Mouse (Mus musculus): ENCODE results near the gene Sar1a. TPM values are rescaled to one million over a fixed set of nuclear protein-coding genes. Genes with fewer than 3 reads are reported as not detected.
A peak's percentile ranks its signal among the peaks of the same experiment; 100 is the strongest.

The Sar1a gene
- polyA plus RNA-seq (2016; fragmentation: Nextera tagmentation; extraction: Ambion mirVana): 253 and 257 TPM in 2 replicates

- H3K4me1 ChIP-seq: peaks cover 14% of the 10 kb centered on the region
- H3K9ac ChIP-seq: peak within 1 kb of the TSS; percentile 91
- no peaks in the 10 kb centered on the region for H3K27me3 ChIP-seq
- peak within 1 kb of the TSS; percentile 86 for H3K27ac ChIP-seq
- no peaks in the 10 kb centered on the region for H3K9me3 ChIP-seq
- peak; percentile 99 for ATAC-seq (ENCODE audit: insufficient number of reproducible peaks, insufficient read depth, low FRiP score, low TSS enrichment)
- peak within 1 kb of the TSS; percentile 92 for H3K4me2 ChIP-seq (replicated peaks)
- peaks cover 16% of the 10 kb centered on the region for H3K36me3 ChIP-seq
- WGBS: under 1% methylated on average over 53 of the region's 84 CpGs
- peak within 1 kb of the TSS; percentile 82 for H3K4me3 ChIP-seq
These were observed at the start of gene Sar1a for GRCm38 (mm10) chr10:61680015-61680913. Gene Sar1a, plus strand, starts transcription at chr10:61680299.

GRCm38 (mm10) chr10:61632445-61632844 is 47.7 kb upstream of the Sar1a start:
- Histone ChIP-seq H3K4me3 (no peak overlapping the region), H3K9ac (no peak overlapping the region), H3K27me3 (no peaks in the 10 kb centered on the region; the same call in 1 of the 2 replicates), H3K9me3 (no peaks in the 10 kb centered on the region), H3K27ac (no peak overlapping the region), H3K4me2 (replicated peaks) (no peak overlapping the region), H3K4me1 (no peaks in the 10 kb centered on the region), H3K36me3 (no peaks in the 10 kb centered on the region)
- no peak for ATAC-seq (ENCODE audit: insufficient number of reproducible peaks, insufficient read depth, low FRiP score, low TSS enrichment)
- WGBS: 75% methylated on average over 10 of the region's 10 CpGs

GRCm38 (mm10) chr10:61637055-61637454 is 43.0 kb upstream of the Sar1a start:
- no peak overlapping the region for H3K27ac ChIP-seq
- ATAC-seq (ENCODE audit: insufficient number of reproducible peaks, insufficient read depth, low FRiP score, low TSS enrichment): no peak
- no peak overlapping the region for H3K4me2 ChIP-seq (replicated peaks)
- H3K36me3 ChIP-seq: no peaks in the 10 kb centered on the region
- no peak overlapping the region for H3K9ac ChIP-seq
- H3K27me3 ChIP-seq: no peaks in the 10 kb centered on the region
- H3K4me3 ChIP-seq: no peak overlapping the region
- WGBS: 73% methylated on average over 7 of the region's 7 CpGs
- H3K4me1 ChIP-seq: no peaks in the 10 kb centered on the region
- H3K9me3 ChIP-seq: no peaks in the 10 kb centered on the region

GRCm38 (mm10) chr10:61640363-61640762 is 39.7 kb upstream of the Sar1a start:
- Histone ChIP-seq H3K4me1 (no peaks in the 10 kb centered on the region), H3K36me3 (no peaks in the 10 kb centered on the region), H3K4me3 (no peak overlapping the region), H3K27ac (no peak overlapping the region), H3K9me3 (no peaks in the 10 kb centered on the region), H3K9ac (no peak overlapping the region), H3K4me2 (replicated peaks) (no peak overlapping the region), H3K27me3 (no peaks in the 10 kb centered on the region)
- no peak for ATAC-seq (ENCODE audit: insufficient number of reproducible peaks, insufficient read depth, low FRiP score, low TSS enrichment)
- WGBS: 70% methylated on average over 4 of the region's 4 CpGs

- no peak for ATAC-seq (ENCODE audit: insufficient number of reproducible peaks, insufficient read depth, low FRiP score, low TSS enrichment)
- Histone ChIP-seq H3K27me3 (no peaks in the 10 kb centered on the region), H3K9ac (no peak overlapping the region), H3K27ac (no peak overlapping the region), H3K4me2 (replicated peaks) (no peak overlapping the region), H3K4me3 (no peak overlapping the region), H3K4me1 (peaks cover 14% of the 10 kb centered on the region; the same call in 1 of the 2 replicates), H3K36me3 (no peaks in the 10 kb centered on the region), H3K9me3 (no peaks in the 10 kb centered on the region)
- 72% methylated on average over 7 of the region's 7 CpGs for WGBS
These were observed 33.5 kb upstream of the Sar1a start for GRCm38 (mm10) chr10:61646557-61646956.

GRCm38 (mm10) chr10:61647790-61648736 is 32.0 kb upstream of the Sar1a start, which contains the start of gene Ppa1:
Gene Ppa1, plus strand, starts transcription at chr10:61648552.
- Histone ChIP-seq H3K36me3 (peaks cover 7% of the 10 kb centered on the region; the same call in 1 of the 2 replicates), H3K9ac (peak within 1 kb of the TSS; percentile 86), H3K4me2 (replicated peaks) (peak within 1 kb of the TSS; percentile 92), H3K27me3 (no peaks in the 10 kb centered on the region), H3K9me3 (no peaks in the 10 kb centered on the region), H3K4me3 (peak within 1 kb of the TSS; percentile 85), H3K27ac (peak within 1 kb of the TSS; percentile 73), H3K4me1 (peaks cover 14% of the 10 kb centered on the region; the same call in 1 of the 2 replicates)
- 2% methylated on average over 47 of the region's 50 CpGs for WGBS
- ATAC-seq (ENCODE audit: insufficient number of reproducible peaks, insufficient read depth, low FRiP score, low TSS enrichment): peak; percentile 95

- peaks cover 12% of the 10 kb centered on the region; the same call in 1 of the 2 replicates for H3K36me3 ChIP-seq
- H3K27me3 ChIP-seq: no peaks in the 10 kb centered on the region
- peak overlapping the region; percentile 85 for H3K4me3 ChIP-seq
- peak overlapping the region; percentile 92 for H3K4me2 ChIP-seq (replicated peaks)
- peak overlapping the region; percentile 73 for H3K27ac ChIP-seq
- 1% methylated on average over 42 of the region's 49 CpGs for WGBS
- peaks cover 14% of the 10 kb centered on the region; the same call in 1 of the 2 replicates for H3K4me1 ChIP-seq
- ATAC-seq (ENCODE audit: insufficient number of reproducible peaks, insufficient read depth, low FRiP score, low TSS enrichment): peak; percentile 49
- no peaks in the 10 kb centered on the region for H3K9me3 ChIP-seq
- H3K9ac ChIP-seq: peak overlapping the region; percentile 86
These were observed 31.1 kb upstream of the Sar1a start for GRCm38 (mm10) chr10:61648737-61649645.

GRCm38 (mm10) chr10:61654105-61654504 is 26.0 kb upstream of the Sar1a start:
- H3K4me2 ChIP-seq (replicated peaks): no peak overlapping the region
- 90% methylated on average over 4 of the region's 4 CpGs for WGBS
- no peak overlapping the region for H3K4me3 ChIP-seq
- no peaks in the 10 kb centered on the region for H3K9me3 ChIP-seq
- ATAC-seq (ENCODE audit: insufficient number of reproducible peaks, insufficient read depth, low FRiP score, low TSS enrichment): no peak
- H3K36me3 ChIP-seq: peaks cover 12% of the 10 kb centered on the region; the same call in 1 of the 2 replicates
- no peaks in the 10 kb centered on the region for H3K27me3 ChIP-seq
- no peak overlapping the region for H3K9ac ChIP-seq
- H3K27ac ChIP-seq: no peak overlapping the region
- peaks cover 9% of the 10 kb centered on the region; the same call in 1 of the 2 replicates for H3K4me1 ChIP-seq

- H3K36me3 ChIP-seq: peaks cover 17% of the 10 kb centered on the region
- 0 out of 2 replicates have a peak, but pooled peaks cover 4% of the 10 kb centered on the region for H3K4me1 ChIP-seq
- H3K4me2 ChIP-seq (replicated peaks): no peak overlapping the region
- no peaks in the 10 kb centered on the region for H3K9me3 ChIP-seq
- no peak overlapping the region for H3K4me3 ChIP-seq
- no peak for ATAC-seq (ENCODE audit: insufficient number of reproducible peaks, insufficient read depth, low FRiP score, low TSS enrichment)
- 86% methylated on average over 7 of the region's 7 CpGs for WGBS
- H3K9ac ChIP-seq: no peak overlapping the region
- no peaks in the 10 kb centered on the region for H3K27me3 ChIP-seq
- no peak overlapping the region for H3K27ac ChIP-seq
These were observed 25.4 kb upstream of the Sar1a start for GRCm38 (mm10) chr10:61654691-61655090.

- H3K9ac ChIP-seq: no peak overlapping the region
- H3K36me3 ChIP-seq: peaks cover 22% of the 10 kb centered on the region
- H3K4me3 ChIP-seq: no peak overlapping the region
- H3K27ac ChIP-seq: no peak overlapping the region
- H3K4me2 ChIP-seq (replicated peaks): no peak overlapping the region
- peak; percentile 69; the same call in 1 of the 2 replicates for ATAC-seq (ENCODE audit: insufficient number of reproducible peaks, insufficient read depth, low FRiP score, low TSS enrichment)
- 0 out of 2 replicates have a peak, but pooled peaks cover 4% of the 10 kb centered on the region for H3K4me1 ChIP-seq
- no peaks in the 10 kb centered on the region for H3K27me3 ChIP-seq
- 77% methylated on average over 3 of the region's 3 CpGs for WGBS
- no peaks in the 10 kb centered on the region for H3K9me3 ChIP-seq
These were observed 24.9 kb upstream of the Sar1a start for GRCm38 (mm10) chr10:61655188-61655587.
